Mouse (Mus musculus) left cerebral cortex, adult 2 months (tissue): ENCODE measurements at regions not wholly inside any gene's neighbourhood (a gene's known extent, or its start where the extent isn't known, plus 50 kb on each side); places are given as distances from the start of the nearest gene placed in this dataset.

ENCODE experiments used
- DNase-seq, 2 experiments: peaks; one replicate each; pipeline ENCODE4 v3.0.0; 2021 to 2022; ENCODE audit warnings: low spot score in 2 of 2, mixed read lengths in 1 of 2; ENCODE audit errors: extremely low spot score in 1 of 2
- H3K27ac ChIP-seq: fragments of 200-600 bp; 2 replicates; pipeline ENCODE4 v1.8.1; 2022
- H3K4me3 ChIP-seq: fragments of 200-600 bp; 2 replicates; pipeline ENCODE4 v1.8.1; 2022
- CTCF ChIP-seq: fragments of 200-600 bp; IDR thresholded peaks from 2 replicates; pipeline ENCODE4 v1.8.1; 2022; ENCODE audit warnings: antibody characterized with exemption, mild to moderate bottlenecking, moderate library complexity
- intact Hi-C: fragments of 180-260 bp; cut with DNase I; formaldehyde crosslinking; loops from one replicate; pipeline ENCODE4 v1.15.1; 2025

GRCm38 (mm10) chr7:134611371-134611770, 59.1 kb upstream of the Dock1 start:
- intact Hi-C loops, result loop anchor here (5.0 kb wide), 1 partner anchor 61 kb away; the partner anchor contains the start of gene Dock1
- H3K4me3 ChIP-seq, result no peak overlapping the region

GRCm38 (mm10) chr7:134612175-134612633, 58.2 kb upstream of the Dock1 start:
- TF ChIP-seq CTCF, result no peak
- peak overlapping the region; percentile 33 for H3K27ac ChIP-seq
- peak in 1 of 2 experiments; percentile 11 for DNase-seq
- H3K4me3 ChIP-seq, result no peak overlapping the region
- intact Hi-C loops, result loop anchor here (5.0 kb wide), 1 partner anchor 60 kb away; the partner anchor contains the start of gene Dock1

More at GRCm38 (mm10) chr7:134611371-134611770, 59.1 kb upstream of the Dock1 start:
- no peak for DNase-seq
- no peak for TF ChIP-seq CTCF
- no peak overlapping the region for H3K27ac ChIP-seq

DNA sequence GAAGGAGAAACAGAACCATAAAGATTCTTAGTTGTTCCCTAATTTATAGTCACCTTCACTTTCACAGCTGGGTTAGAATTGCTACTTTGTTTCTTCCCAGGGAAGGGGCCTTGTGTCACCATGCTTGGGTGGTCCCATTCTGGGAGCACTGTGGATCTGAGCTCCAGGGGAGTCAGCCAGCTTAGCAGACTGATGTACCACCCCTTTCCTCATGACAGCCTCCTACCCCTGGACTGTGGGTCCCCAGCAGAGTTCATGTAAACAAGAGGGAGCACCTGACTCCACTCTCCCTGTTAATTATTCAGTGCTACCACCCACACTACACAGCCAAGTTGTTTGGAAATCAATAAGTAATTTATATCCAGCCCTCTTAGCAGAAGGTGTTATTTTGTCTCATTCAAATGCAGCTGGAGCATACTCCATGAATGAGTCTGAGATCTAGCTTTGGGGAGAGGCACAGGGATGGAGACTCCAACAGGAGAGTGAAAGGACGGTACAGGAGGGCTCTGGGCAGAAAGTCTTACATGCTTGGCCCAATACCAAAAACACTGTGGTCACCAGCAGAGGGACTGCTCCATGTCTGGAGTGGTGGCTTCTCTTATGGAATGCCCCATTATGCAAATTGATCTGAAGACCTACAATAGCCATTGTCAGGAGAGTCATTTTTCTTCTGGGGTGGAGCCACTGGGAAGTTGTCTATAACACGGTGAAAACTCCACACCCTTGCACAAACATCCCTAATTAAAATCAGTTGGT, 51.1 kb upstream of the Dock1 start:
- DNase-seq, result no peak
- H3K4me3 ChIP-seq, result no peak overlapping the region
- no peak overlapping the region for H3K27ac ChIP-seq
- TF ChIP-seq CTCF, result no peak
- intact Hi-C loops, result no loop called here

- DNase-seq, result no peak
- Histone ChIP-seq H3K4me3 (no peak overlapping the region), H3K27ac (no peak overlapping the region)
- intact Hi-C loops, result no loop called here
- TF ChIP-seq CTCF, result no peak
Observed at GRCm38 (mm10) chr7:134620006-134620405, 50.4 kb upstream of the Dock1 start.
